Mouse (Mus musculus) C2C12 (cell line): ENCODE results near the gene Ptpre.

Source experiments
- CTCF ChIP-seq: IDR thresholded peaks from one replicate; pipeline ENCODE4 v1.5.1; 2011; ENCODE audit not compliant: control insufficient read depth, insufficient read depth, insufficient read length
- USF1 ChIP-seq: IDR thresholded peaks from one replicate; pipeline ENCODE4 v1.6.1; 2011; ENCODE audit warnings: low read depth, mild to moderate bottlenecking, control low read depth, moderate library complexity

- TF ChIP-seq CTCF (no peak), USF1 (peak; percentile 4)
Observed at GRCm38 (mm10) chr7:135600076-135600475, 62.8 kb downstream of the Ptpre start.
